Mouse (Mus musculus) adrenal gland (tissue): Measurements from ENCODE around the gene Ang.

ENCODE experiments used
- intact Hi-C: fragments of 180-260 bp; cut with DNase I; formaldehyde crosslinking; loops from one replicate; pipeline ENCODE4 v1.15.1; 2025
- long read RNA-seq, 2 experiments: library from polyadenylated mRNA; unstranded; transcript quantifications; one replicate each; pipeline ENCODE4 v2.0.0; 2020; ENCODE audit warnings: borderline replicate concordance in 1 of 2; ENCODE audit not compliant: insufficient replicate concordance in 1 of 2

The Ang gene
- long read RNA-seq, experiment 1, partial matches to known transcripts = 0 of 1 reads
- long read RNA-seq, experiment 1, other reads (novel, unspliced or antisense) = 1 of 1 reads
- long read RNA-seq, experiment 2, partial matches to known transcripts = 0 of 3 reads
- long read RNA-seq, experiment 2, other reads (novel, unspliced or antisense) = 2 of 3 reads

DNA sequence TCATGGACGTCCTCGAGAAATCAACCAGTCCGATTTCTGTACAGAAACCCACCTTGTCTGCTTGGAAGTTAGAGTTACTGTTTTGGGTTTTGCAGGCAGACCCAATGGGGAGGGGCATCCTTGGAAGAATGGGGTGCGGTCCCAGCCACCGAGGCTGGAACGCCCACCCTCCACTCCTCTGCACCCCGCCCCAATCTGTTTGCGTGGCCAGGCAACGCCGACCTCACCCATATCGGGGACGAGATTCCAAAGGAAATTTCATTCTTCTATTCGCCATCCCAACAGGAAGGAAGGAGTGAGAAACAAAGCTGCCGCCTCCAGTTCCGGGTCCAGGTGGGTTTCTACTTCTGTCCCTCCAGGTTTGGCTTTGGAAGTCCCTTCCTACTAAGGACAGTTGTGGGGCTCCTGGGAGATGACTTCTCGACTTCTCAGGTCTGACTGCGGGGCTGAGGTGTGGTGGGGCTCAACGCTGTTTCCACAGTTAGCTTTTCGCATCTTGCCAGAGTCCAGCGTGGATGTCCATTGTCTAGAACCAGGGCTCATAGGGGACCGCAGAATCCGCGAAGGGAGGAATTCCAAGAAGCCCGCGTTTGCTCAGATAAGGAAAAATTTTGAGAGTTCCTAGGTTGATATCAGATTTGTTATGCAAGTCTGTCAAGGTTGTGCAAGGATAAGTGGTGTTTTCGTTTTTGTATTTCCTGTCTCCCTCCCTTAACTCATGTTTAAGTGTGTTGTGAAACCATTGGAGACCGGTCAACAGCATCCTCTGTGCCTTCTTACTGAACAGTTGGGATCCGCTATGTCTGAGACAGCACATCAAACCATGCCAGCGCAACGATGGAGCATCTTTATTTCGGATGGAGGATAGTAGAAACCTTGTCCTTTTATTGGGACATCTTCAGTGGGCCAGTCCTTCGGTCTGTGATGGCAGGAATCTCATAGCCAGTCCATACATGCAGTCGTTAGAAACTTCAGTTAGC, at the start of gene Ang, which contains the start of gene Rnase4:
Ang (plus strand) TSS at position 230 of the 980 bp plus-strand sequence.
Rnase4 (plus strand) TSS at position 157 of the 980 bp plus-strand sequence.
- intact Hi-C loops = no loop called here

DNA sequence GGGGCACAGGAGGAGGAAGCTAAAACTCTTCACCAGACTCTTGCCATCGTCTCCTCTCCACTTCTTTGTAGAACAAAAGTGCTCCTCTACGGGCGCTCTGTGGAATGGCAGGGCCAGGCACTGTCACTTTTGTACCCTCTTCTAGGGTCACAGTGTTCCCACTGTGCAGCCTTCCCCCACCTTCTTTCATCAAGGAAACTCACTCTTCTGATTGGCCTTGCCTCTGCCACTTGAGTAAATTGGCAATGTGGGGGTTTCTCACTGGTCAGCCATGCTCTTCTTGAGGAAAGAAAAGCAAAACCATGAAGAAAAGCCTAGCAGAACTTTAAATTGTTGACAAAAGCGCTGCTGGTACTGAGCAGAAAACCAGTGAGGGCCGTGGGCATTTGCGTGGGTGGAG, 49.2 kb upstream of the Ang start, which contains the start of gene Rnase9:
Rnase9 (minus strand) TSS at position 101 of the 400 bp plus-strand sequence.
- intact Hi-C loops = no loop called here

DNA sequence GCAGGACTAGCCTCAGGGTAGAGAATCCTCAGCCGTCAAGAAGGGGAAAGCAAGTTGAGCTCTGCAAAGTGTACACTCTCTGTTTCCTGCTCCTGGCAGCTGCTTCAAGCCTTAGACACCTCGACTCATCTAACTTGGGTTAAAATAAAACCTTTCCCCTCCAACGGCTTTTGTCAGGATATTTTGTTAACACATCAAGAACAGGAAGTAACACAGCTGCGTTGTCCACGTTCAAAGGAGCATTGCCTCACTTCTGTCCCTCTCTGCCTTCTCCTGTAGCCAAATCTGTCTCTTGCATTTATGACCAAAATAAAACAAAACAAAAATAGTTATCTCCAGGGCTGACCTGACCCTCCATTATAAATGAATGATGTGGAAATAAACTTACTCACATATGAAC, 43.1 kb upstream of the Ang start:
- intact Hi-C loops = no loop called here

DNA sequence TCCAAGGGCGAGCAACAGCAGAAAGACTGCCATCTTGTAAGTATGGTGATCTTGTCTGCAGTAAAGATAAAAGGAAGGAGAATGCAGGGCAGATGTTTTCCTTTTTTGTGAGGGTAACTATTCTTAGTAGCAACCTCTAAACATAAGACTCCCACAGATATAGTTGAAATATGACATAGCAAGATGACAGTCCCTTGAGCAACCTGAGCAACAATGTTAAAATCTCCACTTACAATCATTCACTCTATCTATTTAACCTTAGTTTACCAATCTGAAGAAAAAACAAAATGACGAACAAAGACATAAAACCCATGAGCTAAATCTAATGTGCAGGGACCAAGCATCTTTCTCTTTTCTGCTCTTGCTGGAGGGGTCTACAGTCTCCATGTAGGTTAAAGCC, 40.9 kb upstream of the Ang start, which contains the start of gene Rnase11:
Rnase11 (minus strand) TSS at position 101 of the 400 bp plus-strand sequence.
- intact Hi-C loops = no loop called here

DNA sequence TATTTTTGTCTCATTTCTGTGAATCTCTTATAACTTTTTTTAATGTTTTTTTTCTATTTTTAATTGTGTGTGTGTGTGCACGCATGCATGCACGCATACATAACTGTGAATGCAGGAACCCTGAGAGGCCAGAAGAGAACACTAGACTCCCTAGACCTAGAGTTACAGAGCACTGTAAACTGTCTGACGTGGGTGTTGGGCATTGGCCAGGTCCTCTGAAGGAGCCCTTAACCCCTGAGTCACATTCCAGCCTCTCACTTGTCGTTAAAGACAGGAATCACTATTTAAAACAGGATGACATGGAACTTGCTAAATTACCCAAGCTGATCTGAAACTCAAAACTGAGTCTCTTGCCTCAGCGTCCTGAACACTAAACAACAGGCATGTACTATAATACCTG, 39.0 kb upstream of the Ang start:
- intact Hi-C loops = no loop called here

DNA sequence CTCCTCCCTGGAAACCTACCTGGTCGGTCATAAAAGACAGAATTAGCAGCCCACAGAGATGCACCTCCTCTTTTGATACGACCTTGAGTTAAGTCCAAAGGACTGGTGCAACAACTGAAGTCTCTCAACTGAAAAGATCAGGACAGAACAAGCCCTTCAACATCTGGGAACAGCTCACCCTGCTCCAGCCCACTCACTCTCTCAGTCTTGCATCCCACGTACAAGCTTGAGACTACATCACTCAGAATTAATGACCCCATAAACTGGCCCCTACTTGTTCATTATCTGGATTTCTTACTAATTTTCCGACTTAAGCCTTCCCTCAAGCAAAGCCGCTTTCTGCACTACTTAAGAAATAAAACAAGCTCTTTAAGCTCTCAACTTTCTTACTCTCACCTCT, 37.8 kb upstream of the Ang start:
- intact Hi-C loops = no loop called here

DNA sequence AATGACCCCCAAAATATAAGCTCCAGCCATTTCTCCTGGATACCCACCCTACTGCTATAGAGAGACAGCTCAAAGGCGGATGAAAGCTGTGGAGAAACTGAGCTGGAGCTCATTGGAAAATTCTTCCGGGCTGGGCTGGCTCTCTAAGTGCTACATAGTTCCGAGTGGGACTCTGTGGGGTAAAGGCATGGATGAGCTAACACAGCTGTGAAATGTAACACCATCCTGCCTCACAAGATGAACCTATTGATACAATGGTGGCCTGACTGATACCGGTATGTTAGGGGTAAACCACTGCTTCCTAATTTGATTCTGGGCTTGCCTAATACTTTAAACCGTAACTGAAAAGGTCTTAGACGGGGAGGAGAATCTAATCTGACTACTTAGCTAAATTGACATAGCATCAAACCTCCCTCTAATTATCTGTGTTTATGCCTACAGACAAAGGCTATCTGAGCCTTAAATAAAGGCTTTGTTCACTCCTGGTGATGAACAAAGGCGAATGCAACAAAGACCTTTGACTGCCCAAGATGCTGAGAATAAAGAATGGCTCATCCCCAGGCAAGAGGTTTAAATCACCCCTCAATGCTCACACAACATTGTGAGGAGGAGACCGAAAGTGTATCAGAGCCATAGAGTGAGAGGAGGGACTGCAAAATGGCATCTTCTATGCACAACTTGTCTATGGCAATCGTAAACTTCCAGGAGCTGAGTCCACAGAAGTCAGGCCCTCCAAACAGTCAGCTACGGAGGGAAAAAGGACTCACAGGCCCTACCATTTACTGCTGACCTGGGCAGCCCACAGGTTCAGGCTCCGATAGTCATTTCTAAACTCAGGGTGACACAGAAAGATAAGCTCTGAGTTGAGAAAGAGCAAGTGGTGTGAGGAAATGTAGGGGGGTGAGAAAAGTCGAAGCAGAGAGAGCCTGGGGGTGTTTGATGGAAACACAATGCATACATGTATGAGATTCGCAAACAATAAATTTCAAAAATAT, 36.4 kb upstream of the Ang start:
- intact Hi-C loops = no loop called here

DNA sequence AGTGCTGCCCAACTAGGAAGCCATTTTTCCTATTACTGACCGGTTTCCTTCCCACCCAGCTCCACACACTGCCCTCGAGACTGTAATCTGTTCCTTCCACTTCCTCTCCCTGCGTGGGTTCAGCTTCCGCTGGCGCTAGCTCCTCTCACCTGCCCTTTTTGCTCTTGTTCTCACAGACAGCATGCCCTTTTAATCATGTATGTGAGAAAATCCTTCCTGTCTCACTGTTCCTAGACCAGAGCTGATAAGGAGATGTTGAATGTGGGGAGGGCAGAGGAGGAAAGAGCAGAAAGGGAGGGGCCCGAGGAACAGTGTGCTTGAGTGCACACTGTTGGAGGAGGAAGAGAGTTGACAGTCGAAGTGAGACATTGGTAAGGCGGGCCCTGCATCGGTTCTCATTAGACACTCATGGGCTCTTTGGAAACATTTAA, 33.5 kb upstream of the Ang start, which contains the start of gene Rnase12:
Rnase12 (minus strand) TSS at position 261 of the 431 bp plus-strand sequence.
- intact Hi-C loops = no loop called here

DNA sequence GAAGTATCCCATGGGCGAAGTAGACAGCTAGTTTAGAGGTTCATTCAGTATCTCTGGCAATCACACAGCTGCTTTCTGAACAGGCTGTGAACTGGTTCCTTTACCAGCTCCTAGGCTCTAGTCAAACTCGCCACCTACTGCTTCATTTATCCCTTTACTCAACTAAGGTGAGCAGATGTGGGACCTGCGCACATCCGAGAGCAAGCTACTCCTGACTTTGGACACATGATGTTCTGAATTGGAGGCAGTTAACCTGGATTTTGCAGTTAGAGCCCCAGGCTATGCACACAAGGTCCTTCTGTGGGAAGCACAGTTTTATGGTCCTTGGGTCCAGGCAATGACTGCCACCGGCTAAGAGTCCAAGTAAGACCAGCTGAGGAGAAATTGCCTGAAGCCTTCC, 30.2 kb upstream of the Ang start:
- intact Hi-C loops = loop anchor here (5.0 kb wide), 1 partner anchor 83 kb away; no protein-coding TSS in a partner anchor

DNA sequence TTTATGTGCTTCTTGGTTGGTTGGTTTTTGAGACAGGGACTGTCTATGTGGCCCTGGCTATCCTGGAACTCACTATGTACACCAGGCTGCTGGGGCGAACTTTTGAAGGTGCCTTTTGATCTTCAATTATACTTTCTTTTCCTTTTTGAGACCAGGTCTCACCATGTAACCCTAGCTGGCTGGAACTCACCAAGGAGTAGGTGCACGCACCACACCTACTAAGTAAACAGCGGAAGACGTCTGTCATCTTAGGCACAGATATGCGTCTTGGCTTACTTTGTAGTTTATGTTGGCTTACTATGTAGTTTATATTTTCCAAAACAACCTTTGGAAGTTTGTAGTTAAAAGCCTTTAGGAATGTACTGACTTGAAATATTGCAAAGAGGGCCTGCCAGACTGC, 22.0 kb upstream of the Ang start:
- intact Hi-C loops = no loop called here

DNA sequence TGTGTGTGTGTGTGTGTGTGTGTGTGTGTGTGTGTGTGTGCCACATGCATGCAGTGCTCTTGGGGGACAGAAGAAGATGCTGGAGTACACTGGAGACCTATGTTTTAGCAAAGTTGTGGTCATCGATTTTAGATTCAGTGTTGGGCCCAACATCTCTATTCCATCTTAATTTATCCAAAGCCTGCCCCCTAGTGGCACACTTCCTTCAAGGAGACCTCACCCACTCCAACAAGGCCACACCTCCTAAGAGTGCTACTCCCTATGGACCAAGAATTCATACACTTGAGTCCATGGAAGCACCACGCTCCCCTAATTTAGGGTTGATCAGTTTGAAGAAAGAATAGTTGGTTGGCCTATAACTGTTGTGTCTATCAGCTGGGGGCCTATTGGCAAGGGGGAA, 21.3 kb upstream of the Ang start:
- intact Hi-C loops = no loop called here

DNA sequence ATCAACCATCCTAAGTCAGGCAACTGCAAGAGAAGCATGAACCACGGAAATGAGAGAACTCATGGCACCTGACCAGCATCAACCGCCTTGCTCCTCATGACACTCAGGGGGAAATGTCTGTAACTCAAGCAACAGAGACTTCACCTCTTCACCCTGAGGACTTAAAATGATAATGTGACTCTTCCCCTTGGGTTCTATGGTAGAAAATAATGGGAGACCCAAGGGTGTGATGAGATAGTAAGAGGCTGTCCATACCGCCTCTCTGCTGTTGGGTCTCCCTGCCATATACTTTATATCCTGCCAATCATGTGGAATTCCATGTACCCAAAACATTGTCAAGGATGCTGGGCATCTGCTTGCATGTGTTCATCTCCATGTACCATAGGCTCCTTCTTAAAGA, 16.6 kb upstream of the Ang start, which contains the start of gene Olfr750:
Olfr750 (minus strand) TSS at position 101 of the 400 bp plus-strand sequence.
- intact Hi-C loops = no loop called here

DNA sequence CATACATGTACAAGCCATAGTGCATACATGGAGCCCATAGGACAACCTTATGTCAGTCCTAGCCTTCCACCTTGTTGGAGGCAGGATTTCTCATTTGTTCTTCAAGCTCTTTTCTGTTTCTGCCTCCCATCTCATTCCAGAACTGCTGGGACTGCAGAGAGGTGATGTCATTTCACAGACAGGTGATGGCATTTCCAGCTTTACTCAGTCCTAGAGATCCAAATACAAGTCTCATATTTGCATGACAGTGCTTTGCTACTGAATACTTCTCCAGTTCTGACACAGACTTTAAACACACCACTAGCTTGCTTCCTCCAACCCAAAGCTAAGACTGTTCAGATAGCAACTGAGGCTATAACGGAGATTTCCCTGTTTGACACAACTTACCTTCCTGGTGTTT, 11.8 kb upstream of the Ang start:
- intact Hi-C loops = no loop called here

DNA sequence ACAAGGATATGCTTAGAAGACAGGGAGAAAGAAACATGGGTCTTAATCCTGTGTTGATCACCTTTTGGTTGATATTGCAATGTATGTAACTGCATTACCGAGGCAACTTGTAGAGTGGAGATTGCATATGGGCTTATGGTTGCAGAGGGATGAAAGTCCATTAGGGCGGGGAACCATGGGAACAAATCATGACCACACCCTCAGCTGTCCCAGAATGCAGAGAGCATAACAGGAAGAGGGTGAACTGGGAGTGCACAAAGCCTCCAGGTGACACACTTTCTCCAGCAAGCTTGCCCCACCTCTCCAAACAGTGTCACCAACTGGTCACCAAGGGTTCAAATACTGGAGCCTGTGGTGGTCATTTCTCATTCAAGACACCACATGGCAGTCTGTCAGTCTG, 9.9 kb upstream of the Ang start:
- intact Hi-C loops = no loop called here

DNA sequence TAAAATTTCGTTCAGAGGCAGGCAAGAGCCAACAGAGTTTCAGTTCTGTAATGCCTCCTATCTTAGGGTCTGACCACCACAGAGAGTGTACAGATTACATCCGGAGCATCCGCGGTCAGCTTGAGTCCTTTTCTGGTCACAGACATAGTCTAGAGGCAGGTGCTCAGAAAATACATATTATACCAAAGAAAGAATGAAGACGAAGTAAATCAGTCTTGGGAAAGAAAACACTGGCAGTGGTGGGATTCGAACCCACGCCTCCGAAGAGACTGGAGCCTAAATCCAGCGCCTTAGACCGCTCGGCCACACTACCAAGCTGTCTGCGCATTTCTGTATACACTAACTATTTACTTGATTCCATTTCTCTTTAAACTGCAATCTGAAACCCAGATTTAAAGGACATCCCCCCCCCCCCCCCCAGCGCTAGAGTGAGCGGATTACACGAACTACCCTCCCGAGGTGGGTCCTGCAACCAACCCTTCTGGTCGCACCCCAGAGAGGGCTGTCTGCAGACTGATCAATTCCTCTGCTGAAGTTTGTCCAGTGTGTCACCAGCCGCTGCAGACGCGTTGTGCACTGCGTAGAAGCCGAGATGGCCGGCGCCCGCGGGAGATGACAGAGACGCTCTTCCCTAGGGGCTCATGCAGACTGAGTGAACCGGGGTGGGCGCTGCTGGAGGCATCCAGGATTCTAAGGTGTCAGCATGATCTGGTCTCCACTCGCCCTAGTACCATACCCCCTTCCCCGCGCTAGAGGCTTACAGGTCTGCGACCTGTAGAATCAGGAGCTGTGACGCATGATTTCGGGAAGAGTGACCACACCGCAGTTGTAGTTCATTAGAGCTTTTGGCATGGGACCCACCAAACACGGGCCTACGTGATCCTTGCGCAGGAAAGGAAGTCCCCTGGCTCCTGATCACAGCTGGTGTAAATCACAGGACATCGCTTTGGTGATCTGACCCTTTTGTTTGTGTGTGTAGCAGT, 8.1 kb upstream of the Ang start:
- intact Hi-C loops = no loop called here

DNA sequence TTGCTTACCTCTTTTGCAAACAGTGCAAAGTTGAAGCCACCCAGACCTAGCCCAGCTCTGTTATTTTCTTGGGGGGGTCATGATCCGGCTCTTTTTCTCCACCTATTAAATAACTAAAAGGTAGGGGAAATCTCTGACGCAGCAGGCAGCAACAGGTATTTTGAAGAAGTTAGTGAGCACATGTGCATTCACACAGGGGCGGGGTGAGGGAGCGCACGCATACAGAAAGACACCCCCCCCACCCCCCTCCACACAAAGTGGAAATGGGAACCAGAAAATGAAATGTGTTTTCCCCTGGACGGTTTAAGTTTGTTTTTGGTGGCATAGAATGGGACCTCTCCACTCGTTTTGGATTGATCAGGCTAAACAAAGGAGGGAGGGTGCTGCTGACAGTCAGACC, 7.1 kb upstream of the Ang start:
- intact Hi-C loops = no loop called here

DNA sequence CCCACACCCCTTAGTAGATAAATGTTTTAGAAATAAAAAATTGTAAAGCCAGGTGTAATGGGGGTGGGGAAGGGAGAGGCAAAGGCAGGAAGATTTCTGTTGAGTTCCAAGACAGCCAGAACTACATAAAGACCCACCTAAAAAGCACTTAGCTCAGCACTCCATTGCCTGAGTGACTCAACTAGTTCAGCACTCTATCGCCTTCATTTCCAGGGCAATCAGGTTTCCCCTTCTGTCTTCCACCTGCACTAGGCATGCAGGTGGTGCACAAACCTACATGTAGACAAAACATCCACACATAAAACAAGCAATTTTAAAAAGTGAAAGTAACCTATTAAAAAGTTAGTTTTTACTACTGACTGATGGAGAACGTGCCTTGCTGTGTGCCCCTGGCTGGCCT, 5.9 kb upstream of the Ang start:
- intact Hi-C loops = loop anchor here (5.0 kb wide), 1 partner anchor 278 kb away; the partner anchor contains the start of genes Ccnb1ip1 and Parp2

DNA sequence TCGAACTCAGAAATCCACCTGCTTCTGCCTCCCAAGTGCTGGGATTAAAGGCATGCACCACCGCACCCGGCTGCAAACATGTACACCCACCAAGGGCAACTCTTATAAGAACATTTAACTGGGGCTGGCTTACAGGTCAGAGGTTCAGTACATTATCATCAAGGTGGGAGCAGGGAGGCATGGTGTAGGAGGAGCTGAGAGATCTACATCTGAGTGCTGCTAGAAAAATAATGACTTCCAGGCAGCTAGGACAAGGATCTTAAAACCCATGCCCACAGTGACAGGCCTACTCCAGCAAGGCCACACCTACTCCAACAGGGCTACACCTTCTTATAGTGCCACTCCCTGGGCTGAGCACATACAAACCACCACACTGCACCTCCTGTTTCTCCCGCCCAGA, 5.0 kb upstream of the Ang start:
- intact Hi-C loops = loop anchor here (5.0 kb wide), 1 partner anchor 279 kb away; the partner anchor contains the start of genes Ccnb1ip1 and Parp2

DNA sequence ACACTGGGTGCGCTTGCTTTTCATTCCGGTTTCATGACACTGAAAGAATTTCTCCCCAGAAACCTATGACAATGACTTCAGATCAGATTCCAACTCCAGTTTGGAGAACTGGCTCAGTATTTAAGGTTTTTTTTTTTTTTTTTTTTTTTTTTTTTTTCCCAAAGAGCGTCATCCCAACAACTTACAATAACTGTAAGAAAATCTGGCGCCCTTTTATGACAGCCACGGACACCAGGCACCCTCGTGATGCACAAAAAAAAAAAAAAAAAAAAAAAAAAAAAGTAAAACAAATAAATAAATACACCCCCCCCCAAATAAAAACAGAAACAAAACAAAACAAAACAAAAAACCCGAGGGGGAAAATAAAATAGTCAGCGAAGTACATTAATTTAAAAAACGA, 3.2 kb upstream of the Ang start:
- intact Hi-C loops = loop anchor here (5.0 kb wide), 1 partner anchor 280 kb away; the partner anchor contains the start of genes Ccnb1ip1 and Parp2
